Mouse (Mus musculus) CH12.LX (cell line): ENCODE results near the gene Bicc1.

ENCODE experiments used
- CTCF ChIP-seq, 2 experiments: IDR thresholded peaks in 1 of 2; conservative IDR thresholded peaks in 1 of 2; 2 replicates each; pipeline ENCODE4 v1.5.1; 2011 to 2012; ENCODE audit warnings: low read depth in 2 of 2, low read length in 2 of 2, improper control_type of control experiment in 1 of 2, inconsistent platforms in 1 of 2, mild to moderate bottlenecking in 1 of 2, moderate library complexity in 1 of 2
- E2F4 ChIP-seq: IDR thresholded peaks from 2 replicates; pipeline ENCODE4 v1.6.1; 2011; ENCODE audit warnings: low read depth, low read length, improper control_type of control experiment; ENCODE audit not compliant: insufficient replicate concordance
- MAFK ChIP-seq: IDR thresholded peaks from 2 replicates; pipeline ENCODE4 v1.6.1; 2011; ENCODE audit warnings: low read length, improper control_type of control experiment; ENCODE audit not compliant: insufficient replicate concordance
- POLR2A ChIP-seq: IDR thresholded peaks from 2 replicates; pipeline ENCODE4 v1.6.1; 2011; ENCODE audit warnings: low read depth, mild to moderate bottlenecking, improper control_type of control experiment, low read length
- RAD21 ChIP-seq: IDR thresholded peaks from 2 replicates; pipeline ENCODE4 v1.6.1; 2011; ENCODE audit warnings: low read depth, mild to moderate bottlenecking, low read length, improper control_type of control experiment, moderate library complexity
- ZC3H11A ChIP-seq: IDR thresholded peaks from 2 replicates; pipeline ENCODE4 v1.6.1; 2012; ENCODE audit warnings: low read depth, mild to moderate bottlenecking, inconsistent platforms, low read length, improper control_type of control experiment
- ZMIZ1 ChIP-seq: IDR thresholded peaks from 2 replicates; pipeline ENCODE4 v1.6.1; 2012; ENCODE audit warnings: low read depth, mild to moderate bottlenecking, inconsistent platforms, low read length, improper control_type of control experiment

DNA sequence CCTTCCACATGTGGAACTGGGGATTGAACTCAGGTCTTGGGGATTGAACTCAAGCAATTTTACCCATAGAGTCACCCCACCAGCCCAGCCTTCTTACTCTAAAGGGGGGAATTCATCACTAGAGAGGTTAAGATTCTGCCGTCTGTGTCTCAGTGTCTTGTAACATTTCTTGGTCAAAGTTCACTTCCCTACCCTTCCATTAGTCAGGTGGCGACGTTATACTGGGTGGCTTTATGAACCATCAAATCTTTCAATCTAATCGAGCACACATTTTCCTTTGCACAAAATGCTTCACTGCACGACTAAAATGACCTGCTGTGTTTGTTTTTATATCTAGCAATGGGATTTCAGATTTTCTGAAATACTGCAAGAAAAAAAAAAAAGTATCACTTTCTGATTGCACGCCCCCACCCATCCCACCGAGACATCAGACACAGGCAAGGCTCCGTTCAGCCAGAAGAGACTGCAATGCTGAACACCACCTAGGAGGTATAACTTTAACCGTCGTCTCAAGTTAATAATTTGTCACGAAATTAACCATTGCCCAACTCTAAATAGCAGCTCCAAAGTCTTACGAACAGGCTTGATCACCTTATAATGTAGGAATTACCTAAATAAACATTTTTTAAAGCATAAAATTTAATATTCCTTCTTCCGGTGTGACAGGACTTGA, 32.1 kb downstream of the Bicc1 start:
- TF ChIP-seq MAFK: no peak
- TF ChIP-seq E2F4: no peak
- no peak for TF ChIP-seq CTCF (conservative IDR thresholded peaks at IDR 0.05 in 1 of 2, IDR thresholded peaks at IDR 0.05 in 1 of 2; ENCODE audit: low read depth in 2 of 2, low read length in 2 of 2)
- TF ChIP-seq RAD21: no peak
- TF ChIP-seq ZC3H11A: no peak
- no peak for TF ChIP-seq ZMIZ1
- no peak for TF ChIP-seq POLR2A
